Mouse (Mus musculus) testis, adult 2 months (tissue): ENCODE measurements around the gene Mrps26.

Experiments used
- CTCF ChIP-seq: fragments of 200-500 bp; IDR thresholded peaks from 2 replicates; pipeline ENCODE4 v1.5.1; 2012; ENCODE audit warnings: low read depth, mild to moderate bottlenecking, inconsistent platforms, low read length, moderate library complexity; ENCODE audit not compliant: control insufficient read depth, insufficient read depth, insufficient replicate concordance
- POLR2A ChIP-seq: fragments of 200-500 bp; IDR thresholded peaks from 2 replicates; pipeline ENCODE4 v1.6.1; 2012; ENCODE audit warnings: low read depth, mild to moderate bottlenecking, inconsistent platforms, low read length, moderate library complexity; ENCODE audit not compliant: control insufficient read depth

DNA sequence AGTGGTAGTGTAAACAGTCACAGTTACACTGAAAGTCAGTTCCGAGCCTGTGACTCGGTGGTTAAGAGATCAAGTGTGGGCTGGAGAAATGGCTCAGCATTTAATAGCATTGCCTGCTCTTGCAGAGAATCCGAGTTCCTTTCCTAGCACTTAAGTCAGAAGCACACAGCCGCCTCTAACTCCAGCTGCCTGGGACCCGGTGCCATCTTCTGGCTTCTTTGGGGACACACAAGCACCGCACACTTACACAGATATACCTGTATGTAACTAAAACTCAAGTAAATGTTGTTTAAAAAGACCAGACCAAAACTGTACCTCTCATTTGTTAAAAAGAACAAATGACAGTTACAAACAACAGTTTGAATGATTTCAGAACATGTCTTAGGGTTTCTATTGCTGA lies 35.1 kb upstream of the Mrps26 start:
- no peak for TF ChIP-seq CTCF
- TF ChIP-seq POLR2A, result no peak
